Mouse (Mus musculus): ENCODE measurements around the gene Skap2. TPM values are rescaled to one million over a fixed set of nuclear protein-coding genes. Genes with fewer than 3 reads are reported as not detected.

The Skap2 gene
- polyA plus RNA-seq (2015; fragmentation: Nextera tagmentation; extraction: Ambion mirVana) = 78.5 and 82.9 TPM in 2 replicates

DNA sequence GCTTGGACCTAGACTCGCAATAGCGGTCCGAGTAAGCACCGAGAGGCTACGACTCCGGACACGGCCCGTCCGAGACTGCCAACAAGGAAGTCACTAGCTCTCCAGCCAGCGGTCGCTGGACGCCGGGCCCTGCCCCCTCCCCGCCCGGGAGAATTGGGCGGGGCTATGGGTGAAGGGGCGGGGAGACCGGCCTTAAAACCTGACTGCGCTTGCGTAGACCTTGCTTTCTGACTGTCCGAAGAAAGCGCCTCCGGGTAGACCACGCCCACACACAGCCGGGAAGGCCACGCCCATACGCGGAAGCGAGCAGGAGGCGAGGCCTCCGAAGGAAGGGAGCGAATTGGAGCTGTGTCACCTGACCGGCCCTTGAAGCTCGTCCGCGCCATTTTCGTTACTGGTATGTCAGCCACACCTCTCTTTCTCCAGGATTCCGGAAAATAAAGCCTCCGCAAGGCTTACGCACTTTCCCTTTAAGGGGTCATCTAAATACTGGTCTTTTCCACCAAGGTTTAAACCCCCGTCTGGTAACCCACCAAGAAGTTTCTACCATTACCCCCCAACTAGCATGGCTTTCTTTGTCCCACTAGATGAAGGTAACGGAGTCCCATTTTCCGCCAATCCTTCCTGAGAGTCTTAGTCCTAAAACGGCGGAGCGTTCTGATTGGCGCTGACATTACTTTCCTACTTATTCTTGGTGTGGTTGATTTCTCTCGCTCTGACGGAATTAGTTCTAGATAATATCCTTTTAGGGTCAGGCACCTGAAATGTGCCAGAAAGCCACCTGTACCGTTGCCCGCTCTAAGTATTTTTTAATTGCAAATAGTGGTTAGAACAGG lies at the start of gene Skap2:
TSS of gene Skap2 (minus strand) at position 141 of the 836 bp plus-strand sequence.
- DNase-seq (ENCODE audit: low spot score) (peak; percentile 99), ATAC-seq (peak; percentile 99)
- WGBS = under 1% methylated on average over 50 of the region's 51 CpGs
- no peaks in the 10 kb centered on the region for H3K36me3 ChIP-seq (ENCODE audit: insufficient read depth, low read length)
- H3K9me3 ChIP-seq (ENCODE audit: low read length) = no peaks in the 10 kb centered on the region
- H3K4me2 ChIP-seq (replicated peaks; ENCODE audit: low read depth, low read length) = peak within 1 kb of the TSS; percentile 65
- peak within 1 kb of the TSS; percentile 65 for H3K9ac ChIP-seq (replicated peaks; ENCODE audit: low read depth)
- peak within 1 kb of the TSS; percentile 89 for H3K27ac ChIP-seq (ENCODE audit: low read length)
- peak within 1 kb of the TSS; percentile 74 for H3K4me3 ChIP-seq (ENCODE audit: low read depth, low read length)
- H3K4me1 ChIP-seq (ENCODE audit: insufficient read depth, low read depth, low read length) = peaks cover 7% of the 10 kb centered on the region; the same call in 1 of the 2 replicates
- H3K27me3 ChIP-seq (replicated peaks; ENCODE audit: insufficient read depth, low read length) = no peaks in the 10 kb centered on the region
- TF ChIP-seq CTCF (IDR thresholded peaks at IDR 0.05) = no peak; the same call in 1 of the 2 replicates
- peak; percentile 53; the same call in 1 of the 2 replicates for TF ChIP-seq EP300 (IDR thresholded peaks at IDR 0.05)

DNA sequence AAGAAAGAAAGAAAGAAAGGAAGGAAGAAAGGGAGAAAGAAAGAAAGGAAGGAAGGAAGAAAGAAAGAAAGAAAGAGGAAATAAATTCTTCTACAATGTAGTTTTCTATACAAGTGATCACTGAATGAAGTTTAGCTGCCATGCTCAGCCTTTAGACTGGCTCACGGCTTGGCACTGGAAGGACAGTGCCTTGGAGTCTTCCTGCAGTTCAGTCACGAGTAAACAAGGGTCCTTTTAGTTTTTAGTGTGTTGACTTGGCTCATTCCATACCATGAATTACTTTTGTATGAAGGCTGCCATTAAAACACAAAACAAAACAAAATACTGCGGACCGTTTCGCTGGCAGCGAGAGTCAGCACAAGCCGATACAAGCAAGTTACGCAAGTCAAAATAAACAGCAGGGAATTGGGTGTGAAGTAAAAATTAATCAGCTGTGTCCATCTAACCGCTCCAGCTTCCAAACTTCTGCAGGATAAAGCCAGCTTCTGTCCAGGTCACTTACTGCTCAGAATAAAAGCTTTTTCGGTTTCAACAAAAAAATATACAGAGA lies 46.6 kb upstream of the Skap2 start:
- Histone ChIP-seq H3K9ac (replicated peaks; ENCODE audit: low read depth) (no peak overlapping the region), H3K27me3 (replicated peaks; ENCODE audit: insufficient read depth, low read length) (no peaks in the 10 kb centered on the region), H3K9me3 (ENCODE audit: low read length) (no peaks in the 10 kb centered on the region), H3K4me3 (ENCODE audit: low read depth, low read length) (no peak overlapping the region; the same call in 1 of the 2 replicates), H3K36me3 (ENCODE audit: insufficient read depth, low read length) (no peaks in the 10 kb centered on the region), H3K27ac (ENCODE audit: low read length) (no peak overlapping the region), H3K4me1 (ENCODE audit: insufficient read depth, low read depth, low read length) (no peaks in the 10 kb centered on the region), H3K4me2 (replicated peaks; ENCODE audit: low read depth, low read length) (peak overlapping the region; percentile 25; the same call in 1 of the 2 replicates)
- TF ChIP-seq CTCF (IDR thresholded peaks at IDR 0.05) = no peak
- TF ChIP-seq EP300 (IDR thresholded peaks at IDR 0.05) = no peak
- ATAC-seq (no peak), DNase-seq (ENCODE audit: low spot score) (peak; percentile 47)
- WGBS = 43% methylated on average over 10 of the region's 10 CpGs

DNA sequence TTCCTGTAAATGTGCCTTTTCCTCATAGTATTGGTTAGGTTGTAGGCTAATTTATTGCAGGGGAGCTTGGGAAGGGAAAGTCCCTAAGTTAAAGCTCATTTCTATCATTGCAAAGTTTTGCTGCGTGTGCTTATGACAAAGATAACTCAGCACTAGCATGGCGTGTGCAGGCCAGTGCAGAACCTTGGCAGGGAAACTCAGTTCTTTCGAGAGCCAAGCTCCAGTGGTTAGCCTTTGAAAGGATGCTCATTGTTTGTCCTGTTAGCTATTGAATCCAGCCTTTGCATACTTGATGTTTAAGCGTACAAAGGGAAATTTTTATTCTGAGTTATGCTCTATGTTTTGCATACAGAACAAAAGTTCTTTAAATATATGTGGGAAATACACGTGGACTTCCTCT lies 45.8 kb upstream of the Skap2 start:
- peak; percentile 33 for DNase-seq (ENCODE audit: low spot score)
- H3K4me1 ChIP-seq (ENCODE audit: insufficient read depth, low read depth, low read length) = no peaks in the 10 kb centered on the region
- no peak overlapping the region for H3K4me3 ChIP-seq (ENCODE audit: low read depth, low read length)
- H3K27ac ChIP-seq (ENCODE audit: low read length) = no peak overlapping the region
- no peaks in the 10 kb centered on the region for H3K36me3 ChIP-seq (ENCODE audit: insufficient read depth, low read length)
- no peak; the same call in 1 of the 2 replicates for ATAC-seq
- 46% methylated on average over 5 of the region's 5 CpGs for WGBS
- H3K9me3 ChIP-seq (ENCODE audit: low read length) = no peaks in the 10 kb centered on the region
- H3K9ac ChIP-seq (replicated peaks; ENCODE audit: low read depth) = no peak overlapping the region
- no peaks in the 10 kb centered on the region for H3K27me3 ChIP-seq (replicated peaks; ENCODE audit: insufficient read depth, low read length)
- TF ChIP-seq CTCF (IDR thresholded peaks at IDR 0.05) (no peak), EP300 (IDR thresholded peaks at IDR 0.05) (no peak)
- no peak overlapping the region for H3K4me2 ChIP-seq (replicated peaks; ENCODE audit: low read depth, low read length)

DNA sequence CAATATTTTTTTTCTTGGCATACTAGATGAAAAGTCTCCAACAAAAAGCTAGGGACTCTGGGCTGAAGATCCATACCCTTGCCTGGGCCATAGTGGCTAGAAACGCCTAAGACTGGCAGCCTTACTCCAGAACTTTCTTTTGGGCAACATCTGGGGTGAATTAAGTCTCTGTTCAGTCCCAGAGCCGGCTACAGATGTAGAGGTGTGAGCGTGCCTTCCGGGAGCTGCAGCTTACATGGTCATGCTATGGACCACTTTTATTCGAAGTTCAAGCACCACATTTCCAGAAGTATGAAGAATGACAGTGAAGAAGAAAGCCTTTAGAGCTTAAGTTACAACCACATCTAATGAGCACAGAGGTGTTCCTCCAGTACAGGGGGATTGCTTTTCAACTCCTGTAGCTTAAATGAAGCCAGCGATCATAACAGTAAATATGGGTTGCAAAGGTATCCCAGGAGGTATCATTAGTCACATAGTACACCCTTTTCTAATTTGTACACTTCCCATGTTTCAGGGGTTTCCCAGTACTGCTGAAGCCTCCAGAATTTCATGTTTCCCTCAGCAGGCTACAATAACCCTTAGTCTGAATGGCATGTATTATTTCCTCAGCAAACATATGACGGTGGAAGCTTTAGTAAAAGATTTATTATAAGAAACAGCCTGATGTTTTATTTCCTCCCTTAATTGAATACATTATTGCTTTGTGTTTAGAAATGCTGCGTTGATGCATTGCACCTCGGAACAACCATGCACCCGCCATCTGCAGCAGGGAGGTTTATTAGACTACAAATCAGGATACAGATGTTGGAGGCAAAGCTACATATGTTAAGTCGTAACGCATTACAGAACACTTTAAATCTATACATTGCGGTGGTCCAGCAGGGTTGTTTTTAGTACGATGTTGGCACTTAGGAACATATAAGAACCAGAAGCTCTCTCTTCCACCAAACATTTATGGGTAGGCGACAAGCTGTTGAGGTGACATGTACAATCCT lies 41.5 kb upstream of the Skap2 start:
- Histone ChIP-seq H3K9ac (replicated peaks; ENCODE audit: low read depth) (no peak overlapping the region), H3K4me1 (ENCODE audit: insufficient read depth, low read depth, low read length) (no peaks in the 10 kb centered on the region), H3K27me3 (replicated peaks; ENCODE audit: insufficient read depth, low read length) (no peaks in the 10 kb centered on the region), H3K27ac (ENCODE audit: low read length) (no peak overlapping the region), H3K9me3 (ENCODE audit: low read length) (no peaks in the 10 kb centered on the region), H3K36me3 (ENCODE audit: insufficient read depth, low read length) (no peaks in the 10 kb centered on the region), H3K4me2 (replicated peaks; ENCODE audit: low read depth, low read length) (no peak overlapping the region), H3K4me3 (ENCODE audit: low read depth, low read length) (no peak overlapping the region)
- TF ChIP-seq EP300 (IDR thresholded peaks at IDR 0.05) = no peak
- TF ChIP-seq CTCF (IDR thresholded peaks at IDR 0.05) = no peak
- ATAC-seq = no peak
- WGBS = 79% methylated on average over 15 of the region's 15 CpGs
- no peak for DNase-seq (ENCODE audit: low spot score)

DNA sequence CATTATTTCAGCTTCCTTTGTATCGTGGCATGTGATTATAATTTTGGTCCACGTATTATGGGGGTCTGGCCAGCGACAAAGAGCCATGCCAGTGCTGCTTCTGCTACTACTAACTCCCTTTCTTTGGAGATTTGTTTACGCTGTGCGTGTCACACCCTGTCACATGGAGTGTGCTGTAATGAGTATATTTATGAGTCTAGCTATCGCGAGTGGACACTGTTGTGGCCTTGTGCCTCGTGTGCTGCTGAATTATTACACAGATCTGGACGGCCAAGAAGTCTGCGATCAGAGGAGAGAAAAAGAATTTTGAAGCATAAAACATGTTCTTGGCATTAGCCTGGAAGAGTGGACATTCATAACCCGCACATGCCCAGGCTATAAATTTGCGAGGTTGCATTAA lies 37.7 kb upstream of the Skap2 start:
- Histone ChIP-seq H3K27me3 (replicated peaks; ENCODE audit: insufficient read depth, low read length) (no peaks in the 10 kb centered on the region), H3K36me3 (ENCODE audit: insufficient read depth, low read length) (no peaks in the 10 kb centered on the region), H3K9ac (replicated peaks; ENCODE audit: low read depth) (no peak overlapping the region), H3K27ac (ENCODE audit: low read length) (no peak overlapping the region), H3K4me1 (ENCODE audit: insufficient read depth, low read depth, low read length) (no peaks in the 10 kb centered on the region), H3K4me2 (replicated peaks; ENCODE audit: low read depth, low read length) (no peak overlapping the region), H3K4me3 (ENCODE audit: low read depth, low read length) (no peak overlapping the region), H3K9me3 (ENCODE audit: low read length) (no peaks in the 10 kb centered on the region)
- ATAC-seq (no peak), DNase-seq (ENCODE audit: low spot score) (no peak)
- 59% methylated on average over 12 of the region's 12 CpGs for WGBS
- TF ChIP-seq CTCF (IDR thresholded peaks at IDR 0.05) (no peak), EP300 (IDR thresholded peaks at IDR 0.05) (no peak)

Measured in lung, postnatal 0 days (tissue).